Mouse (Mus musculus) embryonic facial prominence, embryonic 14.5 days (tissue): ENCODE results near the gene Ctrb1. TPM values are rescaled to one million over a fixed set of nuclear protein-coding genes. Genes with fewer than 3 reads are reported as not detected.

Experiments used
- ATAC-seq: fragments of 200-750 bp; cut with Nextera tagmentation; 2 replicates; pipeline ENCODE4 v1.8.0; 2017; ENCODE audit warnings: low read depth, moderate number of reproducible peaks, moderate TSS enrichment
- DNase-seq: peaks from one replicate; pipeline ENCODE4 v3.0.0-alpha.2; 2015; ENCODE audit warnings: low spot score
- H3K27ac ChIP-seq: fragments of 300-500 bp; sonication (generic); replicated peaks from 2 replicates; pipeline ENCODE4 v1.5.1; 2014; ENCODE audit warnings: low read depth, mild to moderate bottlenecking, low read length, moderate library complexity
- H3K27me3 ChIP-seq: fragments of 300-500 bp; sonication (generic); replicated peaks from 2 replicates; pipeline ENCODE4 v1.6.1; 2014; ENCODE audit warnings: low read length; ENCODE audit not compliant: control insufficient read depth, insufficient read depth
- H3K36me3 ChIP-seq: fragments of 300-500 bp; sonication (generic); 2 replicates; pipeline ENCODE4 v1.6.1; 2014; ENCODE audit warnings: low read length, mixed read lengths; ENCODE audit not compliant: control insufficient read depth, insufficient read depth
- H3K4me1 ChIP-seq: fragments of 300-500 bp; sonication (generic); 2 replicates; pipeline ENCODE4 v1.6.1; 2014; ENCODE audit warnings: antibody characterized with exemption, low read length; ENCODE audit not compliant: control insufficient read depth, insufficient read depth
- H3K4me2 ChIP-seq: fragments of 300-500 bp; sonication (generic); 2 replicates; pipeline ENCODE4 v1.6.1; 2014; ENCODE audit warnings: low read depth, mild to moderate bottlenecking, low read length, moderate library complexity, mixed read lengths
- H3K4me3 ChIP-seq: fragments of 300-500 bp; sonication (generic); 2 replicates; pipeline ENCODE4 v1.5.1; 2014; ENCODE audit warnings: low read depth, mild to moderate bottlenecking, low read length
- H3K9ac ChIP-seq: fragments of 300-500 bp; sonication (generic); 2 replicates; pipeline ENCODE4 v1.6.1; 2014; ENCODE audit warnings: low read depth, mild to moderate bottlenecking, low read length, moderate library complexity, mixed read lengths
- H3K9me3 ChIP-seq: fragments of 300-500 bp; sonication (generic); 2 replicates; pipeline ENCODE4 v1.6.1; 2016; ENCODE audit warnings: low read length; ENCODE audit not compliant: control insufficient read depth
- WGBS: fragments of 180-500 bp; shearing (Covaris S2); extraction: QIAGEN DNeasy Blood & Tissue Kit; methylation state at CpG from one replicate; pipeline ENCODE4 v1.1.7; 2014; 5-methylcytosine and 5-hydroxymethylcytosine counted together
- microRNA-seq: library from miRNA; unstranded; fragments of <30 nt; microRNA quantifications from one replicate; pipeline ENCODE4, GENCODE M21; 2016; ENCODE audit warnings: borderline number of aligned reads
- polyA plus RNA-seq: library from polyadenylated mRNA; unstranded; fragments of >200 nt; fragmentation: Nextera tagmentation; extraction: Ambion mirVana; gene quantifications from 2 replicates; pipeline ENCODE4 v1.2.1, GENCODE M21; 2014

Gene Ctrb1
- polyA plus RNA-seq, 1 experiment from 2014 or later: not detected

DNA sequence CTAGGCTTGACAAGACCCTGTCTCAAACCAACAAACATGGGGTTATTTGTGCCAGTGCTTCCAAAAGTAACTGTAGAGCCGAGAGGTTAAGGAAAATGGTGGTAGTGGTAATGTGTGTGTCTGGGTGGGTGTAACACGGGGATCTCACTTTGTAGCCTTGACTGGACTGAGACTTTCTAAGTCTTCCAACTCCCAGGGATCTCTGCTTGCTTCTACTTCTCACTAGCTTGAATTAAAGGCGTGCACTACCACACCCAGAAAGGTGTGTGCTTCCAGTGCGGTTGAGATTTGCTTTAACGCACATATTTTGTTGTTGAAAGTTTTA lies 47.9 kb downstream of the Ctrb1 start:
- 0 out of 2 replicates have a peak, but pooled peaks cover 3% of the 10 kb centered on the region for H3K4me1 ChIP-seq
- no peaks in the 10 kb centered on the region for H3K9me3 ChIP-seq
- ATAC-seq: peak; percentile 42
- peak overlapping the region; percentile 95 for H3K27ac ChIP-seq
- peak overlapping the region; percentile 95 for H3K9ac ChIP-seq
- no peak for DNase-seq
- H3K36me3 ChIP-seq: no peaks in the 10 kb centered on the region
- peak overlapping the region; percentile 59 for H3K4me2 ChIP-seq
- peak overlapping the region; percentile 81 for H3K4me3 ChIP-seq
- H3K27me3 ChIP-seq: no peaks in the 10 kb centered on the region
- 11% methylated on average over 5 of the region's 5 CpGs for WGBS

DNA sequence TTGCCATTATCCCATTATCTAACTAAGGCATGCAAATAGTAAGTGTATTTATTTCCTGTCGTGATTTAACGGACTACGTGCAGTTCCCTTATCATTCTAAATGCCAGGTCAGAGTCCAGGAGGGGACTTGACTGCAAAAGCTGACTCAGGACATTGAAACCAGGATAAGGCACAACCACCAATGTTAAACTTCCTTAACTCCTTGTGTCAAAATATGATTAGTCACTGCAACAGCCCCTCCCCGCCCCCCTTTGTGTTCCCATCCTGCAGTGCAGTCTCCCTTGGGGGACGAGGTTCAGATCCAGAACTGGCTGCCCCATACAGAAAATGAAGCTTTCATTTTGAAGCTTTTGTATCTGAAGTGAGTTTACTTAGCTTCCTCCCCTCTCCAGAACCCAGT lies 48.3 kb downstream of the Ctrb1 start:
- H3K9ac ChIP-seq: peak overlapping the region; percentile 95
- WGBS: 57% methylated on average over 5 of the region's 5 CpGs
- H3K4me2 ChIP-seq: peak overlapping the region; percentile 59
- H3K27ac ChIP-seq: peak overlapping the region; percentile 95
- ATAC-seq: no peak
- no peaks in the 10 kb centered on the region for H3K9me3 ChIP-seq
- H3K4me1 ChIP-seq: 0 out of 2 replicates have a peak, but pooled peaks cover 3% of the 10 kb centered on the region
- H3K27me3 ChIP-seq: no peaks in the 10 kb centered on the region
- no peaks in the 10 kb centered on the region for H3K36me3 ChIP-seq
- peak overlapping the region; percentile 81 for H3K4me3 ChIP-seq
- DNase-seq: no peak

DNA sequence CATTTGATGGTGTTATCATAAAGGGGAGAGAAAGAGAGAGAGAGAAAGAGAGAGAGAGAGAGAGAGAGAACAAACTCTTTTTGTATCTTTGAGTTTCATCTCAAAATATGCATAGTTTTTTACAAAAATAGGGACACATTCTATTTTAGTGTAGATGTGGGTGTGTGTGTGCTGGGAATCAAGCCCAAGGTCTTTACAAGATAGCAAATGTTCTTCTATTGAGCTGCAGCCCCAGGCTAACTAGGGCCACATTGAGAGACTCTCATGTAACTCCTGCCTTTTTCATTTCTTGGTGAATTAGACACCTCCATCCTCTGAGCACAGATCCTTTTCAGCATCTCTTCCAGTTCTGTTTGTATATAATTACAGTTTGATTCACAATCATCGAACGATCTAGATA lies 49.7 kb downstream of the Ctrb1 start:
- 94% methylated on average over 2 of the region's 2 CpGs for WGBS
- Histone ChIP-seq H3K4me3 (no peak overlapping the region), H3K9ac (no peak overlapping the region), H3K27me3 (no peaks in the 10 kb centered on the region), H3K36me3 (no peaks in the 10 kb centered on the region), H3K9me3 (no peaks in the 10 kb centered on the region), H3K4me1 (0 out of 2 replicates have a peak, but pooled peaks cover 3% of the 10 kb centered on the region), H3K27ac (no peak overlapping the region), H3K4me2 (no peak overlapping the region)
- DNase-seq (no peak), ATAC-seq (no peak)

DNA sequence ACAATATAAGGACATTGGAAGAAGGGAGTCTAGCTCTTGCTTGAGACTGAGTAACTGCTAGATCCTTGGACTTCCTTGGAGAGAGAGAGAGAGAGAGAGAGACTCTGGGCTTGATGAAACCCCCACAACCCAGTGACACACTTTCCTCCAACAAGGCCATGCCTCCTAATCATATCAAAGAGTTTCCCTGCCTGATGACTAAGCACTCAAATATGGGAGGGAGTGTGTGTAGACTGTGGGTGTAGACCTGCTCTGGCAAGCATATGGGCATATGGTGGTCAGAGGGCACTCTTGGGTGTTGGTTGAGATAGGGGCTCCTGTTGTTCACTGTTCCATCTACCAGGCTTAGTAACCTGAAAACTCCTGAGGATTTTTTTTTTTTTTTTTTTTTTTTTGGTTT lies 52.7 kb downstream of the Ctrb1 start:
- Histone ChIP-seq H3K4me1 (0 out of 2 replicates have a peak, but pooled peaks cover 3% of the 10 kb centered on the region), H3K4me3 (no peak overlapping the region), H3K9me3 (no peaks in the 10 kb centered on the region), H3K27ac (no peak overlapping the region), H3K4me2 (no peak overlapping the region), H3K27me3 (no peaks in the 10 kb centered on the region), H3K9ac (no peak overlapping the region), H3K36me3 (no peaks in the 10 kb centered on the region)
- ATAC-seq (no peak), DNase-seq (no peak)

Small RNA genes within 50 kb of the gene (microRNA-seq; reads per million reads assigned to microRNA genes)
- not detected for gene Mir7076

Other genes with a start within 250 kb of the Ctrb1 start
- gene Wdr59, start 168.9 kb downstream of the Ctrb1 start, polyA plus RNA-seq: 4.6 and 4.7 TPM in 2 replicates
- 35.6 and 39.1 TPM in 2 replicates for gene Znrf1, start 154.9 kb downstream of the Ctrb1 start, polyA plus RNA-seq
- gene Ldhd, start 60.6 kb downstream of the Ctrb1 start, polyA plus RNA-seq: 0.38 and 0.60 TPM in 2 replicates
- 16.3 and 19.3 TPM in 2 replicates for gene Zfp1, start 47.6 kb downstream of the Ctrb1 start, polyA plus RNA-seq
- 34.9 and 35.3 TPM in 2 replicates for gene Bcar1, start 52.8 kb upstream of the Ctrb1 start, polyA plus RNA-seq
- gene Cfdp1, start 163.3 kb upstream of the Ctrb1 start, polyA plus RNA-seq: 202 and 203 TPM in 2 replicates
- gene Tmem170, start 185.7 kb upstream of the Ctrb1 start, polyA plus RNA-seq: 3.6 and 4.1 TPM in 2 replicates
- 4.7 and 5.4 TPM in 2 replicates for gene Chst5, start 219.4 kb upstream of the Ctrb1 start, polyA plus RNA-seq
- gene Tmem231, start 242.9 kb upstream of the Ctrb1 start, polyA plus RNA-seq: 14.9 and 15.8 TPM in 2 replicates
- 168 and 182 TPM in 2 replicates for gene Gabarapl2, start 249.7 kb upstream of the Ctrb1 start, polyA plus RNA-seq